Mouse (Mus musculus): ENCODE data around the gene Fam118b. TPM values are rescaled to one million over a fixed set of nuclear protein-coding genes. Genes with fewer than 3 reads are reported as not detected.
A peak's percentile ranks its signal among the peaks of the same experiment; 100 is the strongest.

Gene Fam118b
- polyA plus RNA-seq, 1 experiment from 2014 or later, result 55.9 TPM

GRCm38 (mm10) chr9:35210542-35211474 is 56.8 kb downstream of the Fam118b start, which contains the start of gene Foxred1:
Gene Foxred1 (minus strand): TSS chr9:35211055.
- peak; percentile 100 for ATAC-seq (ENCODE audit: low FRiP score)
- Histone ChIP-seq H3K27me3 (ENCODE audit: control insufficient read depth, insufficient read depth, low read length) (no peaks in the 10 kb centered on the region), H3K4me3 (replicated peaks; ENCODE audit: low read length) (peak within 1 kb of the TSS; percentile 80), H3K4me2 (replicated peaks) (peak within 1 kb of the TSS; percentile 97), H3K4me1 (replicated peaks; ENCODE audit: control insufficient read depth, insufficient read depth, low read length) (peaks cover 18% of the 10 kb centered on the region), H3K27ac (peak within 1 kb of the TSS; percentile 93), H3K9ac (peak within 1 kb of the TSS; percentile 81), H3K9me3 (ENCODE audit: control insufficient read depth, low read length) (no peaks in the 10 kb centered on the region), H3K36me3 (replicated peaks; ENCODE audit: control insufficient read depth, insufficient read depth) (peaks cover 60% of the 10 kb centered on the region)
- peak; percentile 99 for DNase-seq (ENCODE audit: low spot score)
- WGBS, result under 1% methylated on average over 72 of the region's 72 CpGs

- 97% methylated on average over 2 of the region's 2 CpGs for WGBS
- no peaks in the 10 kb centered on the region for H3K27me3 ChIP-seq (ENCODE audit: control insufficient read depth, insufficient read depth, low read length)
- peaks cover 9% of the 10 kb centered on the region; the same call in 1 of the 2 replicates for H3K4me1 ChIP-seq (replicated peaks; ENCODE audit: control insufficient read depth, insufficient read depth, low read length)
- no peak overlapping the region for H3K4me3 ChIP-seq (replicated peaks; ENCODE audit: low read length)
- H3K36me3 ChIP-seq (replicated peaks; ENCODE audit: control insufficient read depth, insufficient read depth), result peaks cover 52% of the 10 kb centered on the region
- DNase-seq (ENCODE audit: low spot score) (no peak), ATAC-seq (ENCODE audit: low FRiP score) (no peak)
- H3K9me3 ChIP-seq (ENCODE audit: control insufficient read depth, low read length), result no peaks in the 10 kb centered on the region
- H3K4me2 ChIP-seq (replicated peaks), result no peak overlapping the region
- no peak overlapping the region for H3K9ac ChIP-seq
- no peak overlapping the region for H3K27ac ChIP-seq
Measured at GRCm38 (mm10) chr9:35204421-35204820, 63.2 kb downstream of the Fam118b start.

GRCm38 (mm10) chr9:35203536-35203935 is 64.1 kb downstream of the Fam118b start:
- no peak overlapping the region for H3K4me3 ChIP-seq (replicated peaks; ENCODE audit: low read length)
- peaks cover 9% of the 10 kb centered on the region; the same call in 1 of the 2 replicates for H3K4me1 ChIP-seq (replicated peaks; ENCODE audit: control insufficient read depth, insufficient read depth, low read length)
- no peak overlapping the region for H3K27ac ChIP-seq
- no peaks in the 10 kb centered on the region for H3K27me3 ChIP-seq (ENCODE audit: control insufficient read depth, insufficient read depth, low read length)
- WGBS, result 77% methylated on average over 3 of the region's 3 CpGs
- no peak overlapping the region for H3K4me2 ChIP-seq (replicated peaks)
- no peak overlapping the region for H3K9ac ChIP-seq
- no peaks in the 10 kb centered on the region for H3K9me3 ChIP-seq (ENCODE audit: control insufficient read depth, low read length)
- no peak for DNase-seq (ENCODE audit: low spot score)
- ATAC-seq (ENCODE audit: low FRiP score), result no peak
- H3K36me3 ChIP-seq (replicated peaks; ENCODE audit: control insufficient read depth, insufficient read depth), result peaks cover 47% of the 10 kb centered on the region

GRCm38 (mm10) chr9:35200529-35201060 is 67.0 kb downstream of the Fam118b start:
- 54% methylated on average over 9 of the region's 9 CpGs for WGBS

GRCm38 (mm10) chr9:35199772-35200471 is 67.7 kb downstream of the Fam118b start, which contains the start of the genes Srpr and Tirap:
Gene Srpr (plus strand): TSS chr9:35200175.
Gene Tirap (minus strand): TSS chr9:35200291.
- Histone ChIP-seq H3K27ac (peak within 1 kb of the TSS; percentile 46; the same call in 1 of the 2 replicates), H3K4me3 (replicated peaks; ENCODE audit: low read length) (peak within 1 kb of the TSS; percentile 49)
- under 1% methylated on average over 40 of the region's 44 CpGs for WGBS

More at GRCm38 (mm10) chr9:35200529-35201060, 67.0 kb downstream of the Fam118b start:
- H3K4me2 ChIP-seq (replicated peaks), result peak overlapping the region; percentile 75
- peak overlapping the region; percentile 46; the same call in 1 of the 2 replicates for H3K27ac ChIP-seq
- H3K27me3 ChIP-seq (ENCODE audit: control insufficient read depth, insufficient read depth, low read length), result no peaks in the 10 kb centered on the region
- no peak for ATAC-seq (ENCODE audit: low FRiP score)
- no peak for DNase-seq (ENCODE audit: low spot score)
- peaks cover 9% of the 10 kb centered on the region; the same call in 1 of the 2 replicates for H3K4me1 ChIP-seq (replicated peaks; ENCODE audit: control insufficient read depth, insufficient read depth, low read length)
- peaks cover 21% of the 10 kb centered on the region for H3K36me3 ChIP-seq (replicated peaks; ENCODE audit: control insufficient read depth, insufficient read depth)
- H3K9me3 ChIP-seq (ENCODE audit: control insufficient read depth, low read length), result no peaks in the 10 kb centered on the region
- peak overlapping the region; percentile 49 for H3K4me3 ChIP-seq (replicated peaks; ENCODE audit: low read length)
- H3K9ac ChIP-seq, result peak overlapping the region; percentile 62; the same call in 1 of the 2 replicates

GRCm38 (mm10) chr9:35198945-35199771 is 68.4 kb downstream of the Fam118b start:
- Histone ChIP-seq H3K4me2 (replicated peaks) (peak overlapping the region; percentile 75), H3K27me3 (ENCODE audit: control insufficient read depth, insufficient read depth, low read length) (no peaks in the 10 kb centered on the region), H3K4me1 (replicated peaks; ENCODE audit: control insufficient read depth, insufficient read depth, low read length) (peaks cover 9% of the 10 kb centered on the region; the same call in 1 of the 2 replicates), H3K9me3 (ENCODE audit: control insufficient read depth, low read length) (no peaks in the 10 kb centered on the region), H3K27ac (no peak overlapping the region), H3K4me3 (replicated peaks; ENCODE audit: low read length) (peak overlapping the region; percentile 49), H3K36me3 (replicated peaks; ENCODE audit: control insufficient read depth, insufficient read depth) (peaks cover 7% of the 10 kb centered on the region; the same call in 1 of the 2 replicates), H3K9ac (peak overlapping the region; percentile 62)
- 29% methylated on average over 18 of the region's 18 CpGs for WGBS
- ATAC-seq (ENCODE audit: low FRiP score) (peak; percentile 72; the same call in 1 of the 2 replicates), DNase-seq (ENCODE audit: low spot score) (no peak)

More at GRCm38 (mm10) chr9:35199772-35200471, 67.7 kb downstream of the Fam118b start, which contains the start of the genes Srpr and Tirap:
- peaks cover 15% of the 10 kb centered on the region for H3K36me3 ChIP-seq (replicated peaks; ENCODE audit: control insufficient read depth, insufficient read depth)
- ATAC-seq (ENCODE audit: low FRiP score) (peak; percentile 86), DNase-seq (ENCODE audit: low spot score) (peak; percentile 80)
- peak within 1 kb of the TSS; percentile 75 for H3K4me2 ChIP-seq (replicated peaks)
- peaks cover 9% of the 10 kb centered on the region; the same call in 1 of the 2 replicates for H3K4me1 ChIP-seq (replicated peaks; ENCODE audit: control insufficient read depth, insufficient read depth, low read length)
- no peaks in the 10 kb centered on the region for H3K9me3 ChIP-seq (ENCODE audit: control insufficient read depth, low read length)
- H3K27me3 ChIP-seq (ENCODE audit: control insufficient read depth, insufficient read depth, low read length), result no peaks in the 10 kb centered on the region
- H3K9ac ChIP-seq, result peak within 1 kb of the TSS; percentile 62

GRCm38 (mm10) chr9:35198351-35198750 is 69.3 kb downstream of the Fam118b start:
- no peaks in the 10 kb centered on the region for H3K36me3 ChIP-seq (replicated peaks; ENCODE audit: control insufficient read depth, insufficient read depth)
- ATAC-seq (ENCODE audit: low FRiP score) (no peak), DNase-seq (ENCODE audit: low spot score) (no peak)
- H3K9ac ChIP-seq, result no peak overlapping the region
- no peak overlapping the region for H3K4me3 ChIP-seq (replicated peaks; ENCODE audit: low read length)
- no peak overlapping the region for H3K4me2 ChIP-seq (replicated peaks)
- H3K27ac ChIP-seq, result no peak overlapping the region
- H3K4me1 ChIP-seq (replicated peaks; ENCODE audit: control insufficient read depth, insufficient read depth, low read length), result peaks cover 9% of the 10 kb centered on the region; the same call in 1 of the 2 replicates
- 69% methylated on average over 10 of the region's 10 CpGs for WGBS
- H3K27me3 ChIP-seq (ENCODE audit: control insufficient read depth, insufficient read depth, low read length), result no peaks in the 10 kb centered on the region
- H3K9me3 ChIP-seq (ENCODE audit: control insufficient read depth, low read length), result no peaks in the 10 kb centered on the region

GRCm38 (mm10) chr9:35197625-35198024 is 70.0 kb downstream of the Fam118b start:
- 91% methylated on average over 3 of the region's 3 CpGs for WGBS
- ATAC-seq (ENCODE audit: low FRiP score) (no peak), DNase-seq (ENCODE audit: low spot score) (no peak)
- Histone ChIP-seq H3K4me2 (replicated peaks) (no peak overlapping the region), H3K9ac (no peak overlapping the region), H3K27me3 (ENCODE audit: control insufficient read depth, insufficient read depth, low read length) (no peaks in the 10 kb centered on the region), H3K4me1 (replicated peaks; ENCODE audit: control insufficient read depth, insufficient read depth, low read length) (peaks cover 13% of the 10 kb centered on the region; the same call in 1 of the 2 replicates), H3K27ac (no peak overlapping the region), H3K9me3 (ENCODE audit: control insufficient read depth, low read length) (no peaks in the 10 kb centered on the region), H3K36me3 (replicated peaks; ENCODE audit: control insufficient read depth, insufficient read depth) (no peaks in the 10 kb centered on the region), H3K4me3 (replicated peaks; ENCODE audit: low read length) (no peak overlapping the region)

Measured in hindbrain, embryonic 14.5 days (tissue).